Mouse (Mus musculus) G1E (cell line): Measurements from ENCODE around the gene Nf2. TPM values are rescaled to one million over a fixed set of nuclear protein-coding genes. Genes with fewer than 3 reads are reported as not detected.
A peak's percentile ranks its signal among the peaks of the same experiment; 100 is the strongest.

Experiments
- ATAC-seq: 2 replicates; pipeline ENCODE4 v1.8.0; 2016; ENCODE audit warnings: mild to moderate bottlenecking; ENCODE audit not compliant: insufficient number of reproducible peaks, poor library complexity, low FRiP score, severe bottlenecking; ENCODE audit errors: extremely low read depth
- DNase-seq: peaks from one replicate; pipeline ENCODE4 v3.0.0; 2012; ENCODE audit warnings: low spot score
- H3K27me3 ChIP-seq: 2 replicates; pipeline ENCODE4 v1.6.1; 2012; ENCODE audit warnings: mild to moderate bottlenecking, low read length, inconsistent platforms; ENCODE audit not compliant: insufficient read depth
- H3K36me3 ChIP-seq: replicated peaks from 2 replicates; pipeline ENCODE3; 2012; ENCODE audit warnings: mild to moderate bottlenecking, inconsistent platforms
- H3K4me1 ChIP-seq: 2 replicates; pipeline ENCODE4 v1.6.1; 2012; ENCODE audit warnings: low read depth, low read length, inconsistent platforms, mixed read lengths; ENCODE audit not compliant: insufficient read depth
- H3K4me3 ChIP-seq: 2 replicates; pipeline ENCODE4 v1.5.1; 2012; ENCODE audit warnings: low read depth, mild to moderate bottlenecking, inconsistent platforms, low read length, moderate library complexity, mixed read lengths
- H3K9me3 ChIP-seq: replicated peaks from 2 replicates; pipeline ENCODE4 v1.6.1; 2012; ENCODE audit warnings: inconsistent platforms
- CTCF ChIP-seq: IDR thresholded peaks from 2 replicates; pipeline ENCODE4 v1.5.1; 2012; ENCODE audit warnings: low read depth, low read length, inconsistent platforms, mixed read lengths
- GATA1 ChIP-seq: IDR thresholded peaks from 2 replicates; pipeline ENCODE4 v1.6.1; 2012; ENCODE audit warnings: borderline replicate concordance, low read length, inconsistent platforms, mixed read lengths
- GATA2 ChIP-seq: IDR thresholded peaks from 2 replicates; pipeline ENCODE4 v1.6.1; 2012; ENCODE audit warnings: low read depth, low read length, inconsistent platforms, borderline replicate concordance
- POLR2AphosphoS5 ChIP-seq: IDR thresholded peaks from 2 replicates; pipeline ENCODE4 v1.6.1; 2012; ENCODE audit warnings: low read depth, low read length, inconsistent platforms; ENCODE audit not compliant: insufficient replicate concordance
- TAL1 ChIP-seq: conservative IDR thresholded peaks from 2 replicates; pipeline ENCODE4 v1.6.1; 2012; ENCODE audit warnings: low read depth, low read length, inconsistent platforms, mixed read lengths
- polyA plus RNA-seq: library from polyadenylated mRNA; stranded (reverse); fragments of >175 nt; gene quantifications from 2 replicates; pipeline ENCODE4 v1.2.3, GENCODE M21; 2012
- total RNA-seq, 2 experiments: library from RNA; stranded (forward) in 1 of 2; stranded (reverse) in 1 of 2; fragments of 200-1000 nt in 1 of 2; fragments of >200 nt in 1 of 2; fragmentation: Nextera tagmentation in 1 of 2; gene quantifications; 2 replicates each; pipeline ENCODE4 v1.2.3; 2014 to 2017

Gene Nf2
- total and polyA plus RNA-seq, 3 experiments, result 43.3 to 62.2 (median 49.7) TPM

DNA sequence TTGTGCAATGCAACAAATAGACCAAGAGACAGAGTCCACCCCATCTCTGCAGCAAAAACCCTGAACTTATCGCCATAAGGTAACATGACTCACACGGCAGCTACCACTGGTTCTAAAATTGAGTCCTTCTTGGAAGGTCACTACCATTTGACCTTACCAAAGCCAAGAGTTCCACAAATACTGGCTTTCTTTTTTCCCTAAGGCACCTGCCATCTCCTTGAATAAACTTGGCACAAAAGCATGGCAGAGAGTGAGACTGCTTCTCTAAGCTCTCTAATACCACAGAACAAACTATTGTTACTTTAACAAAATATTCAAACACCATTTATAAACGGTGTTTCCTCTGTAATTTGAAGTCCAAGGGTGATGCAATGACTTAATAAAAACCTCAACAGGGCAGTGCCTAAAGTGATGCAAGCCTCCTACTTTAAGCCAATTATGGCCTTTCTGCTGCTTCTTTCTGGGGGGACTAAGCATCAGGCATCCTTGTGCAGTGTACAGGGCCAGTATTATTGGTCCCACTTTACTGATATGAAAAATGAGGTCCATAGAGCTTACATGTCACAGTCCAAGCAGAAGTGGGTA lies 8.3 kb downstream of the Nf2 start:
- H3K4me1 ChIP-seq, result peaks cover 18% of the 10 kb centered on the region
- TF ChIP-seq GATA1 (no peak), TAL1 (no peak), POLR2AphosphoS5 (no peak), GATA2 (no peak)
- no peaks in the 10 kb centered on the region for H3K27me3 ChIP-seq
- H3K9me3 ChIP-seq, result no peaks in the 10 kb centered on the region
- peaks cover 25% of the 10 kb centered on the region for H3K36me3 ChIP-seq
- ATAC-seq (no peak), DNase-seq (no peak)
- no peak overlapping the region for H3K4me3 ChIP-seq

DNA sequence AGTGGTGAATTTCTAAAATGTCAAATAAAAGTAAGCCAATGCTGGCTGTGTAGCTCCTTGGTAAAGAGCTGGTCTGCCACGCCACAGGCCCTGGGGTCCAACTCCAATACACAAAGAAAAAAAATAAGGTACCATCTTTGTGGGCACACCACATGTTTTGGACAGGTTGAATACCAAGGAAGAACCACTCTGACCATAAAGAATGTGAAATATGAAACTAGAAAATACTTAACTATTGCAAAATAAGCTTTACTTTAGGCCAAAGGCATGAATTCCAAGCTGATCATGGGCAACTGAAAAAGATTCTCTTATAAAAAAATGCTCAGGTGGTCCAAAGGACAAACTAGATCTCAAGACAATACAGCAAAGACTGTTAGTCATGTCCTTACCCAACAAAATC lies 11.1 kb downstream of the Nf2 start:
- Histone ChIP-seq H3K4me1 (peaks cover 28% of the 10 kb centered on the region), H3K36me3 (peaks cover 23% of the 10 kb centered on the region), H3K4me3 (no peak overlapping the region), H3K27me3 (no peaks in the 10 kb centered on the region), H3K9me3 (no peaks in the 10 kb centered on the region)
- ATAC-seq (no peak), DNase-seq (no peak)
- no peak for TF ChIP-seq GATA1
- TF ChIP-seq POLR2AphosphoS5, result no peak
- no peak for TF ChIP-seq TAL1
- no peak for TF ChIP-seq CTCF
- TF ChIP-seq GATA2, result no peak

DNA sequence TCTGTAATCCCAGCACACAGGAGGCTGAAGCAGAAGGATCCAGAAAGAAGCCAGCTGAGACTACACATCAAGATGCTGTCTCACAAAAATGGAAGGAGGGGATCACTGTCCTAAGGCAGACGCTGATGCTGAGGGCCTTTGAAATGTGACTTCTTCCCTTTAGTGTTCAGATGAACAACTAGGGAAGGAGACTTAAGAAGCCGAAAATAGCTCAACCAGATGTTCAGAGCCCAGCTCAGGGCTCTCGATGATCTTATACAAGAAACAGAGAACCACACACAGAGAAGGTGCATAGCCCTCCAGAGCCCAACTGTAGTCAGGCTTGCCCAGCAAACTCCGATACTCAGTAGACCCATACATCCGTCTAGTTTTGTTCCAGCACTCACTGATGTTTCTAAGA lies 12.0 kb downstream of the Nf2 start:
- no peak for TF ChIP-seq GATA1
- TF ChIP-seq CTCF, result no peak
- TF ChIP-seq GATA2, result no peak
- no peak for TF ChIP-seq POLR2AphosphoS5
- no peak for TF ChIP-seq TAL1
- H3K4me3 ChIP-seq, result no peak overlapping the region
- no peaks in the 10 kb centered on the region for H3K27me3 ChIP-seq
- ATAC-seq (no peak), DNase-seq (no peak)
- H3K36me3 ChIP-seq, result peaks cover 21% of the 10 kb centered on the region
- no peaks in the 10 kb centered on the region for H3K9me3 ChIP-seq
- H3K4me1 ChIP-seq, result peaks cover 29% of the 10 kb centered on the region

DNA sequence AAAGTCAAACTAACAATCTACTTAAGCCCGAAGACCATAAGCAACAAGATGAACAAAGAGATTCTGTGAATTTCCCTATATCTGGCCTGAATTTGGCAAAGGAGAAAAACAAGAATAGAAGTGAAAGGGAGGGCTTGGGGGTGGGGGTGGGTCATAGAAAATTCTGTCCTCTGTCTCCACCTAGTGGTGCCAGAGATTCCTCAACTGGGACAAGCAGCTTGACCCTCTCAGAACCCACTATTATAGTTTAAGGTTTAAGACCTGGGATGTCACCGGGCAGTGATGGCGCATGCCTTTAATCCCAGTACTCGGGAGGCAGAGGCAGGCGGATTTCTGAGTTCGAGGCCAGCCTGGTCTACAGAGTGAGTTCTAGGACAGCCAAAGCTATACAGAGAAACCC lies 12.6 kb downstream of the Nf2 start:
- Histone ChIP-seq H3K9me3 (no peaks in the 10 kb centered on the region), H3K36me3 (peaks cover 21% of the 10 kb centered on the region), H3K4me1 (peaks cover 35% of the 10 kb centered on the region), H3K27me3 (no peaks in the 10 kb centered on the region), H3K4me3 (no peak overlapping the region)
- TF ChIP-seq GATA2 (no peak), GATA1 (no peak), POLR2AphosphoS5 (no peak), CTCF (no peak)
- DNase-seq (peak; percentile 15), ATAC-seq (no peak)

DNA sequence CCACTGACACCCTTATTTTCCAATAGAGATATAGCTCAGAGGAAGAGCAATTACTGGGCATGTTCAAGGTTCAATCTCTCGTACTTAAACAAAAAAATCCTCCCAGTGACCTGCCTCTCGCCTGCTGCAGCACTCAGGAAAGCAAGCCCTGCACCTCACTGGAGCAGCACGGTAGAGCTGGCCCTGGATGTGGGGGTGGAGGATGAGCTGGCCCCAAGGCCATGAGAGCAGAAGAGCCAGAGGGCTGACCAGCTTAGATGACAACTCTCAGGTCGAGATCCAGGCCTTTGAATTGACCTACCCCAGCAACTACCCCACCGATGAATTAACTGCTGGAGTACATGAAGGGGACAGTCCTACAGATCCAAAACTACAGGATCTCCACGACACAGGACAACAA lies 13.9 kb downstream of the Nf2 start:
- no peaks in the 10 kb centered on the region for H3K9me3 ChIP-seq
- ATAC-seq (no peak), DNase-seq (no peak)
- no peak for TF ChIP-seq TAL1
- peaks cover 41% of the 10 kb centered on the region for H3K4me1 ChIP-seq
- H3K4me3 ChIP-seq, result no peak overlapping the region
- peaks cover 19% of the 10 kb centered on the region for H3K36me3 ChIP-seq
- H3K27me3 ChIP-seq, result no peaks in the 10 kb centered on the region

DNA sequence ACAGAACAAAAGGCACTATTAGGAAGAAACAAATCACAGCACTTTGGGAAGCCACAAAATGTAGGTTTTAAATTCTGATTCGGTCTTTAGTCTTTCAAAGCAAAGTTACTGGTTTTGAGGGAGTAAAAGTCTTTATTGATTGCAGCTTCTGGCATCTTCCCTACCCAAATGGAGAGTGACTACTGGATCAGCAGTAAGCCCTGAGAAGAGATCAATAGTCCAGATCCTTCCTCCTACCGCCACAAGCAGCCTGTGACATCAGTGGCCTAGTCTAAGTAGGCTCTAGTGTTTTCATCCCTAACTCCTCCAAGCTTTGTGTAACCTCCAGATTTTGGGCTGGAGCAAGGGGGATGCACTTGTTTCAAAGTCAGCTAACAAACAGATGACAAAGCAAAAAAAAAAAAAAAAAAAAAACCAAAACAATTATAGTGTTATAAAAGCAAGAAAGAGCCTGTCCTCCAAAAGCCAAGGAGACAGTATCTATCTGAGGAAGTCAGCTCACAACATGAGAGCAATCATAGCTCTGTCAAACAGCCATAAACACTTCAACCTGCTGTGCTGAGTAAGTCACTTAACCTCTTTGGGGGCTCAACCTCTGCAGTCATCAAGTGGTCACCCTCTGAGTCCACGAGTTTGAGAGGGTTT lies 15.9 kb downstream of the Nf2 start:
- TF ChIP-seq GATA1 (no peak), TAL1 (no peak), CTCF (no peak), POLR2AphosphoS5 (no peak), GATA2 (no peak)
- Histone ChIP-seq H3K4me3 (no peak overlapping the region), H3K36me3 (peaks cover 21% of the 10 kb centered on the region), H3K27me3 (no peaks in the 10 kb centered on the region), H3K4me1 (peaks cover 45% of the 10 kb centered on the region), H3K9me3 (no peaks in the 10 kb centered on the region)
- DNase-seq, result no peak
- ATAC-seq, result no peak

DNA sequence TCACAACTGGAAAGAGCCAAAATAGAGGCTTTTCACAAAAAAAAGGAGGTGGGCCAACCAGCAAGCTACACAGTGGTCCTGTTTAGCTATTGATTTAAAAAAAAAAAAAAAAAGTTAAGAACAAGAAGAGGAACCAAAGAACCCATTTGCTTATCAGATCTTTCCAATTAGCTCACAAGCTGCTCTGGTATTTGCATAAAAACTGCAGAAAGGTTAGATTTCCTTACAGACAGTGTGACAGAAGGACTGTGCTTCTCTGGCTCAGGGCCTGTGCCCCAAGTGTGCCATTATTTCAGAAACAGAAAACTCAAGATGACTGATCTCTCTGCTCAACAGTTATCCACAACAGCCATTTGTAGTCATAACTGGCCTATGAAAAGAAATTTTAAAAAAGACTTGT lies 18.3 kb downstream of the Nf2 start:
- Histone ChIP-seq H3K4me3 (no peak overlapping the region), H3K4me1 (peaks cover 57% of the 10 kb centered on the region), H3K9me3 (no peaks in the 10 kb centered on the region), H3K27me3 (no peaks in the 10 kb centered on the region), H3K36me3 (peaks cover 31% of the 10 kb centered on the region)
- ATAC-seq (peak; percentile 76), DNase-seq (no peak)
- no peak for TF ChIP-seq GATA2
- no peak for TF ChIP-seq CTCF
- no peak for TF ChIP-seq TAL1
- no peak for TF ChIP-seq POLR2AphosphoS5
- TF ChIP-seq GATA1, result no peak
